Mouse (Mus musculus): ENCODE results near the gene Anks1b.

Gene Anks1b

GRCm38 (mm10) chr10:90196936-90197335 lies 323.6 kb downstream of the Anks1b start:
- DNase-seq: no peak

GRCm38 (mm10) chr10:90210044-90210443 lies 336.7 kb downstream of the Anks1b start:
- DNase-seq: no peak

GRCm38 (mm10) chr10:90220470-90220869 lies 347.2 kb downstream of the Anks1b start:
- DNase-seq: no peak

- no peak for DNase-seq
These were observed 349.6 kb downstream of the Anks1b start for GRCm38 (mm10) chr10:90222793-90223495.

- no peak for DNase-seq
These were observed 362.0 kb downstream of the Anks1b start for GRCm38 (mm10) chr10:90235273-90235672.

GRCm38 (mm10) chr10:90237290-90237689 lies 364.0 kb downstream of the Anks1b start:
- DNase-seq: no peak

- no peak for DNase-seq
These were observed 385.8 kb downstream of the Anks1b start for GRCm38 (mm10) chr10:90258944-90259714.

- no peak for DNase-seq
These were observed 398.0 kb downstream of the Anks1b start for GRCm38 (mm10) chr10:90271321-90271720.

GRCm38 (mm10) chr10:90273311-90273710 lies 400.0 kb downstream of the Anks1b start:
- no peak for DNase-seq

- no peak for DNase-seq
These were observed 413.3 kb downstream of the Anks1b start for GRCm38 (mm10) chr10:90286589-90286988.

- no peak for DNase-seq
These were observed 429.9 kb downstream of the Anks1b start for GRCm38 (mm10) chr10:90303249-90303648.

GRCm38 (mm10) chr10:90306156-90306555 lies 432.8 kb downstream of the Anks1b start:
- no peak for DNase-seq

GRCm38 (mm10) chr10:90307931-90308555 lies 434.7 kb downstream of the Anks1b start:
- DNase-seq: no peak

GRCm38 (mm10) chr10:90329781-90330180 lies 456.5 kb downstream of the Anks1b start:
- no peak for DNase-seq

- DNase-seq: no peak
These were observed 472.1 kb downstream of the Anks1b start for GRCm38 (mm10) chr10:90345394-90345793.

- no peak for DNase-seq
These were observed 482.9 kb downstream of the Anks1b start for GRCm38 (mm10) chr10:90356258-90356657.

GRCm38 (mm10) chr10:90357169-90357907 lies 484.0 kb downstream of the Anks1b start:
- DNase-seq: no peak

GRCm38 (mm10) chr10:90369015-90369414 lies 495.7 kb downstream of the Anks1b start:
- no peak for DNase-seq

GRCm38 (mm10) chr10:90370751-90371150 lies 497.4 kb downstream of the Anks1b start:
- no peak for DNase-seq

- DNase-seq: no peak
These were observed 500.2 kb downstream of the Anks1b start for GRCm38 (mm10) chr10:90373469-90373868.

GRCm38 (mm10) chr10:90376605-90377004 lies 503.3 kb downstream of the Anks1b start:
- DNase-seq: no peak

- no peak for DNase-seq
These were observed 506.8 kb downstream of the Anks1b start for GRCm38 (mm10) chr10:90380062-90380461.

- no peak for DNase-seq
These were observed 507.5 kb downstream of the Anks1b start for GRCm38 (mm10) chr10:90380704-90381339.
